Mouse (Mus musculus) thymus, postnatal 10 days (tissue): ENCODE measurements around the gene Bcl2l11.
A peak's percentile ranks its signal among the peaks of the same experiment; 100 is the strongest.
"Not testable (repeated sequence)": the region's sequence is repeated elsewhere in the genome, so short reads cannot be mapped to it uniquely, and the experiment has no call there.

Experiments
- DNase-seq, 2 experiments: peaks; one replicate each; pipeline ENCODE4 v3.0.0; 2021; ENCODE audit warnings: low spot score in 2 of 2

Gene Bcl2l11

DNA sequence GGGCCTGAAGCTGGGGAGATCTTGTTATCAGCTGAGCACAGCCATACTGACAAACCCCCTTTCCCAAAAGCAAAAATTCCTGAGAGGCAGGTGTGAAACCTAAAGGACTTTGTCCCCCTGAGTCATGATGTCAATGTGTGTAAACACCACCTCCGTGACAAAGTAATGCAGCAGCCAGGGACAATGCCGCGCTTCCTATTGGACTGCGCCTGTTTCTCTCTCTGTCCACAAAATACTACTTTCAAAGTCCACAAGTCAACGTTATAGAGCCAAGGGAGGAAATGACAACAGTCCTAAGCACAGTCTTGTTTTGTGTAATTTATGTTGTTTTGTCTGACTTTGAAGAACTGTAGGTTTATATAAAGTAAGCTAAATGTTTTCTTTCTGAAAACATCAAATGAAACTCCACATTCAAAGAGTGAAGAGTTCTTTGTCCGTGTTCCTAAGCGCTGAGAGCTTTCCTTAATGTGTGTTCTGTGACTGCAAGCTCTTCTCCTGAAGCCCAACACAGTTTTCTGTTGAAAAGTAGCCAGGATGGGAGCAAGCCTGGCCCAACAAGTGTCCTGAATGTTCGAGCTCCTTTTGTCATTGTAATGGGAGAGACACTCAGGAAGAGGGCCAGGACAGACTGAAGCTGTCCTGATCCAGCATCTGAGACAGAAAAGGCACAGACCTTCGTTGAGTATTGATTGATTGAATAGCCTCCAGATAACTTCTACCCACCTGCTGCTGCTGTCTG lies 48.9 kb downstream of the Bcl2l11 start:
- DNase-seq: no peak

DNA sequence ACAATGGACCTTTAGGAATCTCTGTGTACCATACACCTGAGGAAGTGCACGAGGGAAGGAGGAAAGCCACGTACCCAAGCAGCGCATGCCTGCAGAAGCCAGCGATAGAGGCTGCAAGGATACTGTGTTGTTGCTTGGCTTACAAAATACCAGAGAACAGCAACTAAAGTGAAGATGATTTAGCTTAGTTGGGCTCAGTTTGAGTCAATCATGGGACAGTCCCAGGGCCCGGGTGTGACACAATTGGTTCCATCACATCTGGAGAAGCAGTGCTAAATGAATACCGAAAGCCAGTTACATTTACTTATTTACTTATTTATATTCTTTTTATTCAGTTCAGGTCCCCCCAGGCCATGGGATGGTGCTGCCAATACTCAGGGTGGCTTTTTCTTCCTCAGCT lies 49.8 kb downstream of the Bcl2l11 start:
- no peak for DNase-seq

DNA sequence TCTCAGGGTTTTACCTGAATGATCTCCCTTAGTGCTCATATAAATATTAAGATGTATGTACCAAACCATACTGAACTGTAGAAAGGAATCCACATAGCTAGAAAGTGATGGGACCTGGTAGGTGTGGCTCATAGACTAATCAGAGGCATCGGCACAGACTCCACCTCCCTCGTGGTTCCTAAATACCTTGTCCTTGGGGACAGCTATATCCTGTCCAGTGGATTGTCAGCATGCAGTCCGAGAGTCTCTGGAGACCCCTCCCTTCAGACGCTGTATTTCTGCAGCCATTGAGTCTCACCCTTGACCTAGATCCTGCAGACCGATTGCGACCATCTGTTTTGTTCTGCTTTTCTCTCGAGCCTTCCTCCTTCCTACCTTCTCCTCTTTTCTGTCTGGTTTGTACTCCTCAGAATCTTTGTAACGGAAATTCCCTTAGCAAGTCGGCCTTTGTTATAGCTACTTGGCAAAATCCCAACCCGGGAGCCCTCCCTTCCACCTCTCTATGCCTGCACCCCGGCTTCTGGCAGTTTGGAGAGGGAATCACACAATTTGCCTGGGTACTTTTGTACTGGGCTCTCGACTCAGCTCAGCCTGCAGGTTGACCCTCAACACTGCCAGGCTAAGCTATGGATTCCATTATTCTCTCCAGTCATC lies 50.7 kb downstream of the Bcl2l11 start:
- DNase-seq: no peak

DNA sequence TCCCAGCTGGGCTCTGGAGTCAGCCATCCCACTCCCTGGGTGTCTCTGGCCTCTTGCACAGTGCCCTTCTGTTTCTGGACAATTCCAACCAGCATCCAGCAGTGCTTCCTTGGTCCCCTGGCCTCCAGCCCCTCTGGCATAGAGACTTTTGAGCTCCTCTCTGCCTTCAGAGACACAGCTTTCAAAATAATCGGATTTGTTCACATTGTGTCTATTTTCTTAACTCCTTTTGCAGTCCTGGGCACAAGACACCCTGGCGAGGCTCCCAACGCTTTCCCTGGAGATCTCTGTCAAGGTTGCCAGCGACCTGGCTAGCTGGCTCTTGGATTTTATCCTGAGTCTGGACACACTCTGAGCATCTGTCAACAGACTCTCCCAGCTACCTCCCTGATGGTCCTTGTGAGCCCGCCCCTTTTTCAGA lies 51.4 kb downstream of the Bcl2l11 start:
- DNase-seq: no peak

DNA sequence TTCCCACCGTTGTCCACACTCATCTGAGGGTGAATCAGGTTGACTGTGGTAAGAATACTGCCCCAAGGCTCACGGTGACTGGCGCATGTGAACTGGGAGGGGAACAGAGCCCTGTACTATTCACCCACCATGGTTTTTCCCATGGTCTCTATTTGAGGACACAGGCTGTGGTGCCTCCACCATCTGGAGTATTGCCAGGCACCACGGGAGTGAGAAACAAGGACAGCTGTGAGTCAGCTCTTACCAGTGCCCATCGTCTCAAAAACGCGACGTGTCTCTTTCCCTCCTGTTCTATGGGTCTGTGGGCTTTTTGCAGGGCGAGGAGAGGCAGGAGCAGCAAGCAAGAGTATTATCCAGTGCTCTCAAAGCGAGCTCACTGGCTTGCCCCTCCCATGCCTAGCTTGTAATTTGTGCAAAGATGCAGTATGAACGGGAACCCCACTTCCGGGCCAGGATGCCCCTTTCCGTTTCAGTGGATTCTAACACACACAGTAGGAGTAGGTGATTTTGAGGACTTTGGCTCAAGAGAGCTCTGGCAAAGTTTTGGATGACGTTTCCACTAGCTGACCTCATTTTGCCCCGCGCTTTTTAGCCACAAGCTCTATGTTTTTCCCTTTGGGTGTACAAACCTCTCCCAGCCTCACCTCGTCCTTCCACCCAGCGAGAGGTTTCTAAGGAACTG lies 53.4 kb downstream of the Bcl2l11 start:
- DNase-seq: no peak

DNA sequence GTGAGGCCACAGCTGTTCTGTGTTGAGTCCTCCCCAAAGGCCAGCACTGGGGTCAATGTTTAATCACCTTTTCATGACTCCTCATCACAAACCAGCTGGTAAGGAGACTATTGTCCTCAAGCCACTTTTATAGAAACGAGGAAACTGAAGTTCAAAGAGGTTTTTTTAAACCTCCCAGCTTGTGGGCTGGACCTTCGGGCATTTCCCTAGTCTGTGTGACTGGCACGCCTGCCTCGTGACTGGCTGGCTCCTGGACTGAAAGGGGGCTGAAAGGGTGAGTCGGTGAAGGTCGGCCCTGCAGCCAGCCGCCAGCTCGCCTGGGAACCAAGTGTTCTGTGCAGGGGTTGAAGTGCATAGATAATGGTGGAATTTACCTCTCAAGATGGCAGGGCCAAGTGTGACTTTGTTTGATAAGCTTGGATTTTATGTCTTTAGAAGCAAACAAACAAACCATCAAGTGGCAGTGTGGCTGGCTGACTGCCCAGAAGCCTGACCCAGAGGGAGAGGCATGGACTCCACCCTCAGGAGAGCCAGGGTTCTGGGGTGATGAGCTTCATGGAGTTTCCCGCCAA lies 54.1 kb downstream of the Bcl2l11 start:
- DNase-seq: no peak

DNA sequence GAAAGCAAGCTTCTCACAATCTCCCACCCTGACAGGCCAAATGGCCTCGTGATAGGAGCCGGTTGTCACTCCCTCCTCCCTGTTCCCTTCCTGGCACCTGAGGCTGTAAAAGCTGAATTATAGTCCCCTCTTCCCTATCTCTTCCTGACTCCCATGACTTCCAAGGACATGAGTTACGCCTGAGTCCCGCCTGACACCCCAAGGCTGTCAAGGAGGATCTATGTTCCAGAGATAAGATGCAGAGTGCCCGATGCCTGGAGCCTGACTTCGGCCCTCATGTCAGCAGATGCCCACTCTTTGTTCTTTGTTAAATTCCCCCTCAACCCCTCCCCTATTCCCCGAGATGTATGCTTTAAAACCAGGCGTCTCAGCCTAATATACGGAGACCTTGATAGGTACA lies 56.3 kb downstream of the Bcl2l11 start:
- not testable (repeated sequence) for DNase-seq

DNA sequence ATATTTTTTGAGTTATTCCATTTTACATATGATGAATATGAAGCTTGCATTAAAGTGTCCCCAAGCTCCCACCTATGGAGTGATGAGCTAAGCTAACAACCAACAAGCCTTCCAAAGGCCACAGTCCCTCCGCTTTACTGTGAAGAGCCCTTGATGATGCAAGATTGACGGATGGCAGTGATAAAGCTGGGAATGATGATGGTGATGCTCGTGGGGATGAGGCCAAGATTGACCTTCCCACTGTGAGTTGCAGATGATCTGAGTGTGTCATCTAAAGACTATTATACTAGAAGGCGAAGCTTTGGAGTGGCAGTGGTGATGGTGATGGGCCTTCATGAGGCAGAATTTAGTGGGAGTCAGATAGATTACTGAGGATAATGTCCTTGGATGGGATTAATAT lies 56.9 kb downstream of the Bcl2l11 start:
- DNase-seq: no peak

DNA sequence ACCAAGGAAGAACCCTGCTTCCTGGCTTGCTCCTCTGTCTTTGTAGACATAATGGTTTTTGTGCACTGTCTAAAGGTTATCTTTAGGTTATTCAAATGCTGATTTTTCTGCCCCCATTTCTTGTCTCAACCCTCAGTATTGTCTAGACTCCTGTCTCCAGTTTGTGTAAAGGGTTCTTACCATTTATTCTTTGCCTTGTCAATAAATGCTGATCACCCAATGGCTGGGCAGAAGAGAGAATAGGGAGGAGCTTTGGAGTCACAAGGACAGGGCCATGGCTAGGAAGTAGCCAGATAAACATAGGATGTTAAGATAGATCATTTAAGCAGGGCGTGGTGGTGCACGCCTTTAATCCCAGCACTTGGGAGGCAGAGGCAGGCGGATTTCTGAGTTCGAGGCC lies 57.9 kb downstream of the Bcl2l11 start:
- no peak for DNase-seq

DNA sequence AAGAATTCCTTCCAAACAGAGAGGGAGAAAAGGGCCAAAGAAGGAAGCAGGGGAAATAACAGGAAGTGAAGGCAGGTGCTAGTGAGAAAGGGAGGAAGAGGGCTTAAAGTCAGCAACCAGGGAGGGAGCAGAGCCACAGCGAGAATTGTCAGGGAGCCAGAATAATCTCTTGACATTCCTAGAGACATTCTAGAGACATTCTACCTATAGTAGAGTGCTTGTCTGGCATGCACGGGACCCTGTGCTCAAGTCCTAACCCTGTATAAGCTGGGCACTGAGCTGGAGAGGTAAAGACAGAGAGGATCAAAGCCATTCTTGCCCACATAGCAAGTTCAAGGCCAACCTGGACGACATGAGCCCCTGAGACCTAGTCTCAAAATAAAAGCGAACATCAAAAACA lies 60.1 kb downstream of the Bcl2l11 start:
- no peak for DNase-seq

DNA sequence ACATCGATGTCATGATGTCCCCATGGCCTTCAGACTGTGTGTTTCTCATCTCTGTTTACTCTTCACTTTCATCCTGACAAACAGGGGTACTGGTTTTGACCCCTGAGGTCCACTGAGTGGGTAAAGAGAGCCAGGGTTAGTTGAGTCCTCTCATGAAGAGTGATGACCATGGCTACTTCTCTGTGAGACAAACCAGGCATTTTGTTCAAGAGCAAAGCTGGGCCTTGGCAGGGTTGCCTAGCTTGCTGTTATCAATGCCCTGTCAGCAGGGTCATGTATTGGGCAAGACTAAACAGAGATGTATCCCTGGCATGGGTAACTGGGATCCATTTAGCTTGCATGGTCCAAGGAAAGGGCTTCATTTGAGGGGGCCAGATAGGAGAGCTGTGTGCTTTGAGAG lies 61.4 kb downstream of the Bcl2l11 start:
- no peak for DNase-seq

DNA sequence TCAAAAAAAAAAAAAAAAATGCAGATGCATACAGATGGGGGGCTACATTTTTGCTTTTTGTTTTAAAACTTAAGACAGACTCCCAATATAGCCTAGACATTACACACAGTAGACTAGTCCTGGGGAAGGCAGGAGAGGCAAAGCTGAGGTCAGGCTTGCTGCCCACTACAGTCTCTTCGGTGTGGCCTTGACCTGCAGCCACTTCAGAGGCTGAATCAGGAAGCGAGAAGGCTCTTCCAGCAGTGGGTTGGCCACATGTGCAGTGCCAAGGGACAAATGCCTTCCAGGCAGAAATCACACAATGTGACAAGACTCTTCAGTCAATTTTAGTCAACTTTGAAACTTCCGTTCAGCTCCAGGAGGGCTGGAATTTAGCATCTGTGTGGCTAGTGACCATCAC lies 62.6 kb downstream of the Bcl2l11 start:
- DNase-seq: no peak

DNA sequence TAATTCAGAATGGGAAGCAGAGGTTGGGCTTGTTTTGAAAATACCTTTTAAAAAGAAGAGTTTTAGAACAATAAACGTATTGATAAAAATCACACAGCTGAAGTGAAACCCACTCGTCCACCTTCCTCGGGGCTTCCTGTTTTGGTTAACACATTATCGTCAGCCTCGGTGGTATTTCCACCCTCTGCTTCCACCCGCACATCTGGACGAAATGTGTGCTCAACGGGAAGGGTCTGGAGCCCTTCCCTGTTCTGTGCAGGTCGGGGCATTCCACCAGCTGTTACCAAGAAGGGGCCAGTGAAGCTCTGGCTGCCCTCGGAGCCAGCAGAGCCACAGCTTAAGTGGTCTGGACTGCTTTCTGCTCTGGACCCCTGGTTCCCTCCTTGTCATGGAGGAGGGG lies 63.9 kb downstream of the Bcl2l11 start:
- DNase-seq: no peak

DNA sequence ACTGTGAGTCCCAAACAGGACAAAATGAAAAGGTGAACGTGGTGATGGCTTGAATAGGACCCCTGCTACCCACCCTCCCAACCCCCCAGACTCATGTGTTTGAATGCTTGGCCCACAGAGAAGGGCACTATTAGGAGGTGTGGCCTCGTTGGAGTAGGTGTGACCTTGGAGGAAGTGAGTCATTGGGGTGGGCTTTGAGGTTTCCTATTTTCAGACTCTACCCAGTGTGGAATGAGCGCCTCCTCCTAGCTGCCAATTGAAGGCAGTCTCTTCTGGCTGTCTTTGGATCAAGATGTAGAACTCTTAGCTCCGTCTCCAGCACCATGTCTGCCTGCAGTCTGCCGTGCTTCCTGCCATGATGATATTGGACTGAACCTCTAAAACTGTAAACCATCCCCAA lies 64.4 kb downstream of the Bcl2l11 start:
- DNase-seq: no peak

DNA sequence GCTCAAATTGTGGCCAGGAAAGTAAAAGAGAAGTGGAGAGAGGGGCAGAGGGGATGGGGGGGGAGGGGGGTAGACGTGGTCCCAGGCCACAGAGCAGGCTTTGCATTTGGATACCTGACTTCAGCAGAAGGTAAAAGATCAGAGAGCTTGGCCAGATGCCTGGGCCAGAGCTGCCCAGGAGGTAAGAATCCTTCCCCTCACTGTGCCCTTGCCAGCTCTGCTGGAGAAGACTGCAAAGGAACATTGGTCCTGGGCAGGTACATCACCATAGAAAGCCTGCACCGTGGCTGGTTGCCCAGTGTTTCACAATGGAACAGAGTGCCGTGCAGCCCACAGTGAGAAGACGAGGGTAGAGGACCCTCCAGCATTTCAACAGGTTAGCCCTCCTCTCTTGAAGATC lies 67.6 kb downstream of the Bcl2l11 start:
- no peak for DNase-seq

DNA sequence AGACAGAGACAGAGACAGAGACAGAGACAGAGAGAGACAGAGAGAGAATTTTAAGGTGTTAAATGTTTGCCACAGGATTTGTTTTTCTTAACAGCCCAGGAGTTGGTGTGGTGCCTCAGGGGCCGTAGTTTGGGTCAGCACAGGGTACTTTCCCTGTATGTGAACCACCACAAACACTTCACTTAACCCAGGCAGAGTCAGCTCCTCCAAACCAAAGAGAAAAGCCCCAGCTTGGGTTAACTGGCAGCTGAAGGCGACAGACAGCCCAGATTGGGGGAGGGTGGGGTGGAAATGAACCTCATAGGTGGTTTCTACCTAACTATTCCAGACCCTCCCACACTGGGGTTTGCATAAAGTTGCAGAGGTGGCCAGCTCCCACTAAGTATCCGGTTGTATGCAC lies 71.5 kb downstream of the Bcl2l11 start:
- DNase-seq: no peak

DNA sequence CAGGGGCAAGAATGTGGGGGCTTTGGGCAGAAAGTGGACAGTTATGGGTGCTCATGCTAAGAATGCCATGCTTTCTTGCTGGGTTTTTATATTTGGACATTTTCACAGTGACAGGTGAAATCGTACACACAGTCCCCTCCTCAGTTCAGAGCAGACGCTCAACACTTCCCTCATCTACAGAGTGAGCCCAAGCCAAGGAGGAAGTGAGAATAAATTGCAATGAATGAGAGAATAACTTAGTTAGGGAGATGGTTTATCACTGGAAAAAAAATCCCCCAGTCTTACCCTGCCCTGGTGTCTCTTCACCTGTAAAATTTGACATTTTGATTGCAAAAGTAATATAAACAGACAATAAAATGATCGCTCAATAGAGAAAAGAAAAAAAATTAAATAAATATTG lies 77.3 kb downstream of the Bcl2l11 start:
- DNase-seq: no peak

DNA sequence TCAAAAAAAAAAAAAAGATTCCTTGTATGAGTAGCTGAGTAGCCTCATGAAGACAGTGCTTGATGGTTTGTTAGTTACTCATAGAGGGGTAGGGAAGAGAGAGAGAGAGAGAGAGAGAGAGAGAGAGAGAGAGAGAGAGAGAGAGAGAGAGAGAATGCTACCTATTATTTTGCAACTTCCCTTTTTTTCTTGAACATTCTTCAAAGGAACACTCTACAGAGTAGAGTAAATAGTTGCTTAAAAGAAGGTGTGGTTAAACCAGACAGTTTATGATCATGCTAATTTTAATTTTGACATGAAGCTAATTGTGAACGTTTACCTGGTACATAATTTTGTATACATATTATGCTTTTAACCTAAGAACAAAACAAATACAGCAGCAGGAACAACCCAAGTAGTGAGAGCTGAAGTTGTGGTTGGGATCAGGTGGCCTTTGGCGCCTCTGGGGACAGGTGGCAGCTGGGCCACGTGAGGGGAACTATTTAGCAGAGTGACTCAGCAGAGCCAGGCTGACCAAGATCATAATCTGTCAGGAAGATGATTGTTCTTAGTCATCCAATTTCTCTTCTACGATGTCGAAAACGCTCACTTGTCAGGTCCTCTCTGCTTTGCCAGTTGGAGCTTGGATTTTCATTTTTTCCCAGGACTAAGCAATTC lies 78.0 kb downstream of the Bcl2l11 start:
- peak; percentile 41 to 46 for DNase-seq

DNA sequence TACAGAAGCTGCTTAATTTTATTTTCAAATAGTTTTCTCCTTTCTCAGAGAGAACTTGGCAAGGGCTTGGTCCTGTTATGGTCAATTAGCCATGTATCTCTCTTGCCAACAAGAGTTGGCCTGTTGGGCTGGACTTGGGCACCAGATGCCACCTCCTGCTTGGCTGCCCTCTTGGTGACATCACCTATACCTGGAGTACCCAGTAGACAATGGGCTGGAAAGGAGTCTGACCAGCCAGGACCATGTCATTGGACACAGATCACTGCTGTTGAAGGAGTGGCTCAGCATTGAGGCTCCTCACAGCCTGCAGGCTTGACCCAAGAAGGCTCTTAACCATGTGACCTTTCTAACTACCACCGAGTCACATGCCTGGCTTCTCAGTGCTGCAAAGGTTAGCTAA lies 82.7 kb downstream of the Bcl2l11 start:
- DNase-seq: no peak

DNA sequence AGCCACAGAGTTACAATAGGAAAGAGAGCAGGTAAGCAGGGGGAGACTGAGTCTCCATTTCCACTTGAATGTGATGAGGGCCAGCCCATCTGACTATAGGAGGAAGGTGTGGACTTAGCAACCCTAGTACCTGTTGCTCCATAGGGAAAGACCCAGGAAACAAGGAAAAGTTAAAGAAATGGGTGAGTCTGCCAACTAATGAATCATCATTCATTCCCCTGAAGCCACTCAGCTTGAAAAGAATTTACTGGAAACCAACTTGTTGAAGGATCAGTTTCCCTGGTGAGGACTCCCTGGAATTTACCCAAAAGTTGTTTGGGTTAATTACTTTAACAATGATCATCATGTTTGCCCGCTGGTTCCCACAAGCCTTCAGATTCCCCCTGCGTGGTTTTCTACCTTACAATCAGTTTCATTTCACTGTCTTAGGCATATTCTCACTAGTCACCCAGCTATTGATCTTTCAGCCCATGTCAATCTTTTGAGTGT lies 84.0 kb downstream of the Bcl2l11 start:
- no peak for DNase-seq

DNA sequence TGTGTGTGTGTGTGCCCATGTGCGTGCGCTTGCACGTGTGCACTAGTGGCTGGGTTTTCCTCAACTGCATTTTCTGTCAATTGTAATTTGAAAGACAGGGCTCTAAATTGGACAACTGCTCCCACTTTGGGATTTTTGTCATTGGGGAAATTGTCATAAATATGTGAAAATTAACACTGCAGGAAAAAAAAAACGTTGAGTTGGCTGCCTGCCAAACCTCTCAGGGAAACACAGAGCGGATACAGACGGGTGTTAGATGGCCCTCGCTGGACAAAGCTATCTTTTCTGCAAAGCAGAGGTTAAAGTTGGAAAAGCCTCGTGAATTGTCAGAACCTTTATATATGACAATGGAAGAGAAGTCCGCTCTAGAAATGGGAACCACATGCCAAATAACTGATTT lies 84.5 kb downstream of the Bcl2l11 start:
- DNase-seq: no peak
